18 mouse cellular contexts compared by ENCODE assay signal in the genomic region with DNA sequence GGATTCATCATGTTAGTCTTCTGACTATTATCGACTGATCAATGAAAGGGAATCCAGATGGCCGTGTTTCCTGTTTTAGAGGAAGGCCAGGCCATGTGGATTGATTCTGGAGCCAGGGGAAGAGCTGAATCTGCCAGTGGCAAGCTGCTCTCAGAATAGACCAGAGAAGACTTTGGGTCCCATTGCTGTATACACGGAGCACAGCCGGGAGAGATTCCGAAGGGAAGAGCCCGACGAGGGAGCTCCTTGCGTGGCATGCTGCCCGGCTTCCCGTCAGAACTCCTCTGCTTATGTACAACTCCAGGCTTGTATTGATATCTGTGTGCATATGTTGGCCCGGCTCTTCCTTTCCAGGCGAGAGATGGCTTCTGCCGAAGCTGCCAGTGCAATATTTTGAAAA.
A peak's percentile ranks its signal among the peaks of the same experiment; 100 is the strongest.
DNase-seq lines count a peak whose midpoint lies in the region; ATAC-seq lines count a peak whose summit lies in the region.
"Had no signal": no experiment of that assay in that cellular context is flagged by ENCODE, and none has a peak within 500 bp of the region (broad histone marks: within the 10 kb centered on the region; RNA-seq: fewer than 3 reads in every experiment).

No protein-coding gene starts in this region.

- H3K9ac ChIP-seq in forebrain, embryonic 14.5 days (ENCODE audit: low read length): no peak overlapping the region
- H3K9ac ChIP-seq in forebrain, embryonic 12.5 days: no peak overlapping the region
- H3K9ac ChIP-seq: embryonic facial prominence, embryonic 12.5 days; liver, embryonic 14.5 days had no signal

- DNase-seq in forebrain, embryonic 14.5 days (ENCODE audit: low spot score): peak; percentile 42
- peak; percentile 35 for DNase-seq in layer of hippocampus, adult 9-11 months
- DNase-seq in right cerebral cortex, adult 2 months (ENCODE audit: low spot score in 2 of 2): peak; percentile 5 to 23
- no peak for DNase-seq in ovary, postnatal 10 days (ENCODE audit: low spot score)
- DNase-seq in gastrocnemius, postnatal 14 days: no peak
- no peak for DNase-seq in spleen, postnatal 10 days (ENCODE audit: low spot score in 2 of 2)
- DNase-seq: adrenal gland, adult 2 months; cerebellum, postnatal 25 days; spleen, adult 18-20 months; thymus, postnatal 4 days had no signal

- no peaks in the 10 kb centered on the region for H3K27me3 ChIP-seq in forebrain, embryonic 14.5 days (replicated peaks; ENCODE audit: control insufficient read depth, insufficient read depth, low read length)
- H3K27me3 ChIP-seq in forebrain, embryonic 12.5 days: no peaks in the 10 kb centered on the region
- H3K27me3 ChIP-seq: embryonic facial prominence, embryonic 12.5 days; Patski had no signal

- intact Hi-C loops in gastrocnemius, postnatal 14 days (cut with DNase I; ENCODE audit: low total_unique reads): no loop called here

- 91% methylated on average over 13 of the region's 13 CpGs for WGBS in forebrain, embryonic 14.5 days
- 90% methylated on average over 13 of the region's 13 CpGs for WGBS in forebrain, embryonic 12.5 days

- H3K4me2 ChIP-seq in forebrain, embryonic 14.5 days (ENCODE audit: low read length): no peak overlapping the region
- no peak overlapping the region for H3K4me2 ChIP-seq in forebrain, embryonic 12.5 days
- H3K4me2 ChIP-seq: embryonic facial prominence, embryonic 12.5 days; midbrain, embryonic 11.5 days had no signal

- H3K4me3 ChIP-seq in forebrain, embryonic 14.5 days (ENCODE audit: low read depth, low read length): no peak overlapping the region
- no peak overlapping the region for H3K4me3 ChIP-seq in forebrain, embryonic 12.5 days (replicated peaks)
- H3K4me3 ChIP-seq: embryonic facial prominence, embryonic 12.5 days; myocyte had no signal

- no peak overlapping the region for H3K27ac ChIP-seq in forebrain, embryonic 14.5 days (ENCODE audit: low read depth, low read length)
- H3K27ac ChIP-seq in forebrain, embryonic 12.5 days: no peak overlapping the region
- H3K27ac ChIP-seq: embryonic facial prominence, embryonic 12.5 days; liver, embryonic 14.5 days; stomach, postnatal 0 days had no signal

- H3K36me3 ChIP-seq in forebrain, embryonic 14.5 days (ENCODE audit: control insufficient read depth, insufficient read depth, low read length): no peaks in the 10 kb centered on the region
- no peaks in the 10 kb centered on the region for H3K36me3 ChIP-seq in forebrain, embryonic 12.5 days (replicated peaks)
- H3K36me3 ChIP-seq: embryonic facial prominence, embryonic 12.5 days had no signal

- ATAC-seq in forebrain, embryonic 14.5 days: peak; percentile 48; the same call in 1 of the 2 replicates
- ATAC-seq in forebrain, embryonic 12.5 days (ENCODE audit: low FRiP score): no peak
- peak; percentile 72 for ATAC-seq in frontal cortex, adult (ENCODE audit: low TSS enrichment)
- ATAC-seq: Patski had no signal

- H3K9me3 ChIP-seq in forebrain, embryonic 14.5 days (replicated peaks; ENCODE audit: control insufficient read depth, low read length): no peaks in the 10 kb centered on the region
- H3K9me3 ChIP-seq in forebrain, embryonic 12.5 days: no peaks in the 10 kb centered on the region
- H3K9me3 ChIP-seq: embryonic facial prominence, embryonic 12.5 days had no signal

- no peaks in the 10 kb centered on the region for H3K4me1 ChIP-seq in forebrain, embryonic 14.5 days (ENCODE audit: control insufficient read depth, insufficient read depth, low read length)
- no peaks in the 10 kb centered on the region for H3K4me1 ChIP-seq in forebrain, embryonic 12.5 days
- H3K4me1 ChIP-seq: embryonic facial prominence, embryonic 12.5 days had no signal

Comparison
In these comparisons a context has a peak if more than half of its experiments do, and no peak if none do; other contexts are left out.
1. DNase-seq: peak in forebrain, embryonic 14.5 days (single experiment), layer of hippocampus, adult 9-11 months (single experiment) and right cerebral cortex, adult 2 months (2 of 2); none in ovary, postnatal 10 days (single experiment), gastrocnemius, postnatal 14 days (single experiment) and spleen, postnatal 10 days (0 of 2).